Mouse (Mus musculus) liver, embryonic 16.5 days (tissue): ENCODE data around the gene Cd300lg. TPM values are rescaled to one million over a fixed set of nuclear protein-coding genes. Genes with fewer than 3 reads are reported as not detected.
A peak's percentile ranks its signal among the peaks of the same experiment; 100 is the strongest.

Experiments used
- ATAC-seq: fragments of 200-750 bp; cut with Nextera tagmentation; 2 replicates; pipeline ENCODE4 v1.8.0; 2017; ENCODE audit warnings: low read depth, mild to moderate bottlenecking, moderate number of reproducible peaks, moderate library complexity
- H3K27ac ChIP-seq: fragments of 300-500 bp; sonication (generic); 2 replicates; pipeline ENCODE4 v1.5.1; 2014; ENCODE audit warnings: mild to moderate bottlenecking, low read length
- H3K27me3 ChIP-seq: fragments of 300-500 bp; sonication (generic); 2 replicates; pipeline ENCODE4 v1.6.1; 2014; ENCODE audit warnings: low read depth, low read length, mixed read lengths; ENCODE audit not compliant: control insufficient read depth, insufficient read depth
- H3K36me3 ChIP-seq: fragments of 300-500 bp; sonication (generic); 2 replicates; pipeline ENCODE4 v1.6.1; 2014; ENCODE audit warnings: mild to moderate bottlenecking; ENCODE audit not compliant: control insufficient read depth, insufficient read depth
- H3K4me1 ChIP-seq: fragments of 300-500 bp; sonication (generic); 2 replicates; pipeline ENCODE4 v1.6.1; 2014; ENCODE audit warnings: low read depth, low read length, mixed read lengths; ENCODE audit not compliant: control insufficient read depth
- H3K4me2 ChIP-seq: fragments of 300-500 bp; sonication (generic); 2 replicates; pipeline ENCODE4 v1.6.1; 2014; ENCODE audit warnings: low read depth, low read length, mixed read lengths
- H3K4me3 ChIP-seq: fragments of 300-500 bp; sonication (generic); 2 replicates; pipeline ENCODE4 v1.5.1; 2014; ENCODE audit warnings: low read depth, mild to moderate bottlenecking, low read length
- H3K9ac ChIP-seq: fragments of 300-500 bp; sonication (generic); 2 replicates; pipeline ENCODE4 v1.6.1; 2014; ENCODE audit warnings: low read depth, low read length
- H3K9me3 ChIP-seq: fragments of 300-500 bp; sonication (generic); replicated peaks from 2 replicates; pipeline ENCODE4 v1.6.1; 2016; ENCODE audit warnings: low read length; ENCODE audit not compliant: control insufficient read depth
- WGBS: fragments of 180-500 bp; shearing (Covaris S2); extraction: QIAGEN DNeasy Blood & Tissue Kit; methylation state at CpG from one replicate; pipeline ENCODE4 v1.1.7; 2014; ENCODE audit not compliant: insufficient replicate concordance; 5-methylcytosine and 5-hydroxymethylcytosine counted together
- polyA plus RNA-seq: library from polyadenylated mRNA; unstranded; fragments of >200 nt; fragmentation: Nextera tagmentation; extraction: Ambion mirVana; gene quantifications from 2 replicates; pipeline ENCODE4 v1.2.1, GENCODE M21; 2015

The Cd300lg gene
- polyA plus RNA-seq, 1 experiment from 2014 or later: 0.87 TPM

DNA sequence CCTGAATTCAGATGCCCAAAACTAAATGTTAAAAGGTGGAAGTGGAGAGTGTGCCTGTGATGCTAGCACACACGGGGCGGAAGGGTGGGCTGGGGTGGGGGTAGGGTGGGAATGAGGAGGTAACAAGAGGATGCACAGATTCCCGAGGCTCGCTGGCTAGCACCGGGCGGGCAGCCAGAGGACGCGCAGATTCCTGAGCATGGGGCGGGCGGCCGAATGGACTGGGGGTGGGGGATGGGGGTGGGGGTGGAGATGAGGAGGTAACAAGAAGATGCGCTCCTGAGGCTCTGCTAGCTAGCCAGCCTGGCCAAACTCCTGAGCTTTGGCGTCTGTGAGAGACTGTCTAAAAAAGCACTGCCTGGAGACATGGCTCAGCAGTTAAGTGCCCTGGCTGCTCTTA lies 29.1 kb downstream of the Cd300lg start:
- Histone ChIP-seq H3K4me3 (no peak overlapping the region), H3K27me3 (peaks cover 6% of the 10 kb centered on the region), H3K4me2 (no peak overlapping the region), H3K9ac (no peak overlapping the region), H3K4me1 (no peaks in the 10 kb centered on the region), H3K36me3 (no peaks in the 10 kb centered on the region), H3K9me3 (no peaks in the 10 kb centered on the region), H3K27ac (no peak overlapping the region)
- 26% methylated on average over 13 of the region's 13 CpGs for WGBS
- ATAC-seq: no peak

DNA sequence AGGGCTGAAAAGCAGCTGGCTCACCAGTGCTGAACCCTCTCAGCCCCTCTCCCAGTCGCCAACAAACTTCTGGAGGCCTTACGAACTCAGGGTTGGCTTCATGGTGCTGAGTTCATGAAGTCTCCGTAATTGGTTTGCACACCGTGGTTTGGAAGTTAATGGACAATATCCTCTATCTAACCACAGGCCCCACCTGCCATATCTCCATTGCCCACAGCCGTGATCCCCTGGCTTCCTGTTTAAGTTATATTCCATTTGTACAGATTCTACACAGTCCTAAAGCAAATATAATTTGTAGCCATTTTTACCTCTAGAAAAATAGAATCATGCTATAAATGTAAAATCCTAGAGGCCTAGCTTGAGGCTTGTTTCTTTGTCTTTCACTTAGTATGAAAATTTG lies 31.4 kb downstream of the Cd300lg start:
- H3K27ac ChIP-seq: no peak overlapping the region
- peaks cover 6% of the 10 kb centered on the region for H3K27me3 ChIP-seq
- no peak for ATAC-seq
- H3K9me3 ChIP-seq: no peaks in the 10 kb centered on the region
- H3K4me3 ChIP-seq: no peak overlapping the region
- H3K4me2 ChIP-seq: no peak overlapping the region
- no peaks in the 10 kb centered on the region for H3K4me1 ChIP-seq
- 29% methylated on average over 5 of the region's 5 CpGs for WGBS
- no peak overlapping the region for H3K9ac ChIP-seq
- no peaks in the 10 kb centered on the region for H3K36me3 ChIP-seq

DNA sequence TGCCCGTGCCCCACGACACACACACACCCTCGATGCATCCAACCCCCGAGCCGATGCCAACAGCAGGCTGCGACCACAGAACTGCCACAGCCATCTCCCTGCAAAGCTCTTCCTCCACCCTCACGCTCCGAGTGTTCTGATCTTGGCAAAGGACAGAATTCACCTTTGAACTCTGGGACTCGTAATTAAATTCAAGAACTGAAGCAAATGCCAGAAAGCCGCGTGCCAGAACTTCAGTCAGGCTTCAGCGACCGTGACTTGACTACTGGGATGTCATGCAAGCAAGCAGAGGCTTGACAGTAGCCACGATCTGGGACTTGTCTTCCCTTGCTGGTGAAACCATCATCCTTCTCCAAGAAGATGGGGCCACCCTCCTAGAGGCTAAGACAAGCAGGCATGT lies 32.4 kb downstream of the Cd300lg start:
- WGBS: 88% methylated on average over 14 of the region's 14 CpGs
- Histone ChIP-seq H3K4me2 (no peak overlapping the region), H3K27me3 (peaks cover 6% of the 10 kb centered on the region), H3K36me3 (no peaks in the 10 kb centered on the region), H3K9me3 (no peaks in the 10 kb centered on the region), H3K4me1 (no peaks in the 10 kb centered on the region), H3K9ac (no peak overlapping the region), H3K27ac (no peak overlapping the region), H3K4me3 (no peak overlapping the region)
- no peak for ATAC-seq

DNA sequence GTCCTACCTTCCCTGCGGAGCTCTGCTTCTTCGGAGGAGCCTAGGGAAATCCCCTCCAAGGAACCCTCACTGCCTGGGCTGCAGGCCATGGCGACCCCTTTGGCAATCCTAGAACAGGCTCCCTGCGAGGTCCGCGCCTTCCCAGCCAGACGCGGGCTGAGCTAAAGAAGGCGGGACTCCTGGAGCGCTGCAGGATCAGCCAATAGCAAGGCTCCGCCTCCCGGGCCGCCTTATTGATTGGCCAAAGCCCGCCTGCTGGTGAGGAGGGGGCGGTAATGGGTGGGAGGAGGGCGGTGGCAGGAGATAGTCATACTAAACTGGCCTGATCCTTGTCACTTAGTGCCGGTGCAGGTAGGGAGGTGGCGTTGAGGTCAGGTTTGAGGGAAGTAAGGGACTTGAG lies 41.0 kb downstream of the Cd300lg start:
- ATAC-seq: peak; percentile 73
- Histone ChIP-seq H3K9me3 (no peaks in the 10 kb centered on the region; the same call in 1 of the 2 replicates), H3K4me1 (peaks cover 23% of the 10 kb centered on the region), H3K9ac (peak overlapping the region; percentile 46), H3K27ac (no peak overlapping the region), H3K4me2 (peak overlapping the region; percentile 46), H3K36me3 (peaks cover 3% of the 10 kb centered on the region; the same call in 1 of the 2 replicates), H3K4me3 (peak overlapping the region; percentile 10), H3K27me3 (peaks cover 4% of the 10 kb centered on the region)
- under 1% methylated on average over 18 of the region's 18 CpGs for WGBS

DNA sequence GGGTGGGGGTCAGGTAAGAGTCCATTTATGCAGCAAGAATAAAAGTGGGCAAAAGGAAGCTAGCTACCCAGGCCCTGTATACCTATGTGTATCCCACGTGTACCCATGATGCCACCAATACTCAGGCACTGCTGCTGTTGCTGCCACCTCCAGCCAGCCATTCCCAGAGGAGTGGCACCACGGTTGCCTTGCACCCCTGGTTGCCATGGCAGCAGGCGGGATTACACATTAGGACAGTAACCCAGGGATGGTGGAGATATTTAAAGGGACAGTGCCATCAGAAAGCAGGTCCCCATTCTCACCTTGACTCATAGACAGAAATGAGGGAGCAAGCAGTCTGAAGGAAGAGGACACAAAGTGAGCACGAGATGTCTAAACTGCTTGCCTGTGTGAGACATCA lies 41.9 kb downstream of the Cd300lg start:
- H3K27ac ChIP-seq: no peak overlapping the region
- no peak for ATAC-seq
- no peak overlapping the region for H3K4me3 ChIP-seq
- peaks cover 4% of the 10 kb centered on the region for H3K27me3 ChIP-seq
- H3K9me3 ChIP-seq: no peaks in the 10 kb centered on the region; the same call in 1 of the 2 replicates
- no peak overlapping the region for H3K9ac ChIP-seq
- H3K4me1 ChIP-seq: peaks cover 28% of the 10 kb centered on the region
- H3K36me3 ChIP-seq: peaks cover 3% of the 10 kb centered on the region; the same call in 1 of the 2 replicates
- H3K4me2 ChIP-seq: no peak overlapping the region
- 59% methylated on average over 4 of the region's 4 CpGs for WGBS

DNA sequence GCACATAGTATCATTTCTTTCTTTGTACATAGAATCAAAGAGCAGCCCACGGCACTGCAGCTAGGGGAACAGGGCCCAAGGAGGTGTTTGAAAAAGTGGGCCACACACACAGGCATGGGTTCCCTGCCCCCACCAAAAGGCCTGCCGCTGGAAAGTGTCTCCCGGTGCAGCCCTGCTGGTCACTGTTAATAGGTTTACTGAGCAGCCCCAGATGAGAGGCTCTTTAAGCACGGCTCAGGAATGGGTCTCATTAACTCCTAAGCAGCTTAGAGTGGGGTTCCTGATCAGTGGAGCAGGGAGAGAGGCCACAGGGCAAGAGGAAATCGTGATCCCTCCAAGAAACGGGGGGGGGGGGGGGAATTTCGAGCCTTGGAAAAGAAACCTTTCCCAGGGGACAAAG lies 42.9 kb downstream of the Cd300lg start:
- WGBS: 76% methylated on average over 7 of the region's 7 CpGs
- Histone ChIP-seq H3K36me3 (peaks cover 3% of the 10 kb centered on the region; the same call in 1 of the 2 replicates), H3K4me2 (no peak overlapping the region), H3K27ac (no peak overlapping the region), H3K9me3 (no peaks in the 10 kb centered on the region; the same call in 1 of the 2 replicates), H3K9ac (no peak overlapping the region), H3K27me3 (peaks cover 4% of the 10 kb centered on the region), H3K4me3 (no peak overlapping the region), H3K4me1 (peaks cover 28% of the 10 kb centered on the region)
- ATAC-seq: no peak

DNA sequence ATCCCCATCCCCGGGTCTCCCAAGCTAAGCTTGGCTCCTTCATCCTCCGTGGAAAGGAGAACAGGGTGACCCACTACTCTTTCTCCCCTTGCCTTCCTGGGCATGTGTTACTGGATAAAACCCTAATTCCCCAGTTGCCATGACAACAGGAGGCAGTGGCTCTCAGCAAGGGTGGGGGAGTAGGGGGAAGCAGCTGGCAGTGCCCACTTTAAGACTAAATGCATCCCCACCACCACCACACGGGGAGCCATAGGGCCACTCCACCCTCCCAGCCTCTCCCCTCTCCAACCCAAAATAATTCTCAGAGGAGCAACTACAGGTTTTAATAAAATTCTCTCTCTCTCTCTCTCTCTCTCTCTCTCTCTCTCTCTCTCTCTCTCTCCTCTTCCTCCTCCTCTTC lies 45.0 kb downstream of the Cd300lg start:
- Histone ChIP-seq H3K9ac (peak overlapping the region; percentile 93; the same call in 1 of the 2 replicates), H3K4me3 (peak overlapping the region; percentile 85), H3K4me1 (peaks cover 37% of the 10 kb centered on the region), H3K36me3 (peaks cover 3% of the 10 kb centered on the region; the same call in 1 of the 2 replicates), H3K27ac (peak overlapping the region; percentile 87; the same call in 1 of the 2 replicates), H3K4me2 (peak overlapping the region; percentile 85), H3K27me3 (peaks cover 4% of the 10 kb centered on the region), H3K9me3 (no peaks in the 10 kb centered on the region; the same call in 1 of the 2 replicates)
- no peak for ATAC-seq
- 27% methylated on average over 3 of the region's 3 CpGs for WGBS

DNA sequence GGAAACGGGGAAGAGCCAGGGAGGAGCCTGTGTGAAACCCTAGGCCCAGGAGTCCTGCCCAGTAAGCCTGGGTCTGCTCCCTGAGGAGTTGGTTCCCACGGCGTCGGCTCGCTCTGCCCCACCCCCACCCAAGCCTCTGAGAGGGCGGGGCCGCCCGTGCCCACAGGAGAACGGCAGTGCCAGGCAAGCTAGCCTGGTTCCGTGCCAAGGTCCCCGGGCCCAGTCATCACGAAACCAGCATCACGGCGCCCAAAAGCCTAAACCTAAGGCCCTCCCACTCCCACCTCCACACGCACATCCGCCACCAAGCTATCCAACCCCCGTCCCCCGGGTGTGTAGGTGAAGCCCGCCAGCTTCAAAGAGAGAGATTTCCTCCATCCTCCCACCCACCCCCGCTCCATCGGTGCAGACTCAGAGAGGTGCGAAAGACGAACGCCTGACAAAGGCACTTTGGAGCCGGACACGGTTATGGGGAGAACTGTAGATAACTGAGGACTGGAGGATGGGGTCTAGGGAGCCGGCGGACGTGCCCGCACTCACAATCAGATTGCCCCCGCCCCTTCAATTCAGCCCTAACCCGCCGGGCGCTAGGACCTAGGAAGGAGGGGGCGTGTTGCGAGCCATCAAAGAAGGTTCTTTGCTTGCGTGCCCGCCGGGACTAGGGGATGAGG lies 45.9 kb downstream of the Cd300lg start:
- H3K4me1 ChIP-seq: peaks cover 34% of the 10 kb centered on the region
- H3K27me3 ChIP-seq: peaks cover under 1% of the 10 kb centered on the region
- H3K4me2 ChIP-seq: peak overlapping the region; percentile 85
- peak overlapping the region; percentile 87 for H3K27ac ChIP-seq
- peak; percentile 30 for ATAC-seq
- no peaks in the 10 kb centered on the region; the same call in 1 of the 2 replicates for H3K9me3 ChIP-seq
- H3K36me3 ChIP-seq: peaks cover 3% of the 10 kb centered on the region; the same call in 1 of the 2 replicates
- peak overlapping the region; percentile 85 for H3K4me3 ChIP-seq
- H3K9ac ChIP-seq: peak overlapping the region; percentile 93
- WGBS: under 1% methylated on average over 39 of the region's 39 CpGs
